ENCODE assay signal across 10 mouse cellular contexts in genomic region chr3:90587361-90588101, GRCm38 (mm10). TPM values are rescaled to one million over a fixed set of nuclear protein-coding genes. Genes with fewer than 3 reads are reported as not detected.
A peak's percentile ranks its signal among the peaks of the same experiment; 100 is the strongest.
DNase-seq lines count a peak whose midpoint lies in the region; ATAC-seq and TF ChIP-seq lines count a peak whose summit lies in the region.
"Had no signal": no experiment of that assay in that cellular context is flagged by ENCODE, and none has a peak within 500 bp of the region (broad histone marks: within the 10 kb centered on the region; RNA-seq: fewer than 3 reads in every experiment).

No protein-coding gene starts in this region.

- DNase-seq in adrenal gland, adult (ENCODE audit: inconsistent age in 2 of 2, low spot score in 1 of 2): peak; percentile 60 to 77
- DNase-seq in adrenal gland, postnatal 4 days (ENCODE audit: low spot score in 2 of 2): no peak
- no peak for DNase-seq in liver, postnatal 0 days
- DNase-seq in frontal cortex, postnatal 36 days (ENCODE audit: low spot score in 2 of 2): peak; percentile 56 to 67
- peak; percentile 42 for DNase-seq in lung, postnatal 10 days
- DNase-seq in ovary, postnatal 14 days (ENCODE audit: low spot score): no peak
- no peak for DNase-seq in kidney, adult 8-10 months

- no peak for ATAC-seq in liver, postnatal 0 days
- ATAC-seq in liver, embryonic 12.5 days: no peak

- 74% methylated on average over 14 of the region's 14 CpGs for WGBS in liver, postnatal 0 days (ENCODE audit: insufficient replicate concordance)
- WGBS in liver, embryonic 12.5 days (ENCODE audit: insufficient replicate concordance): 75% methylated on average over 14 of the region's 14 CpGs

- no peaks in the 10 kb centered on the region for H3K36me3 ChIP-seq in liver, postnatal 0 days (replicated peaks; ENCODE audit: insufficient read depth, low read length)
- no peaks in the 10 kb centered on the region for H3K36me3 ChIP-seq in liver, embryonic 12.5 days

- H3K9me3 ChIP-seq in liver, postnatal 0 days (ENCODE audit: low read length): no peaks in the 10 kb centered on the region
- H3K9me3 ChIP-seq in liver, embryonic 12.5 days (replicated peaks): no peaks in the 10 kb centered on the region

- TF ChIP-seq CTCF in liver, postnatal 0 days (IDR thresholded peaks at IDR 0.05; ENCODE audit: low read depth): no peak

- no peak overlapping the region for H3K4me3 ChIP-seq in liver, postnatal 0 days (ENCODE audit: low read depth, low read length)
- no peak overlapping the region for H3K4me3 ChIP-seq in liver, embryonic 12.5 days

- H3K27ac ChIP-seq in liver, postnatal 0 days (ENCODE audit: low read depth): peak overlapping the region; percentile 70
- no peak overlapping the region for H3K27ac ChIP-seq in liver, embryonic 12.5 days

- H3K9ac ChIP-seq in liver, postnatal 0 days (replicated peaks): no peak overlapping the region
- H3K9ac ChIP-seq in liver, embryonic 12.5 days: no peak overlapping the region

- H3K4me1 ChIP-seq in liver, postnatal 0 days (ENCODE audit: insufficient read depth): peaks cover 10% of the 10 kb centered on the region; the same call in 1 of the 2 replicates
- no peaks in the 10 kb centered on the region; the same call in 1 of the 2 replicates for H3K4me1 ChIP-seq in liver, embryonic 12.5 days

- no peaks in the 10 kb centered on the region for H3K27me3 ChIP-seq in liver, postnatal 0 days (ENCODE audit: insufficient read depth, low read length)
- H3K27me3 ChIP-seq in liver, embryonic 12.5 days (replicated peaks): no peaks in the 10 kb centered on the region

- 0 out of 2 replicates have a peak overlapping the region, but pooled peaks have one; percentile 2 for H3K4me2 ChIP-seq in liver, postnatal 0 days (ENCODE audit: low read depth, low read length)
- no peak overlapping the region for H3K4me2 ChIP-seq in liver, embryonic 12.5 days

- TF ChIP-seq EP300 in liver, postnatal 0 days (IDR thresholded peaks at IDR 0.05; ENCODE audit: low read depth): no peak

RNA-seq across cellular contexts. Expression of gene S100a2, which starts 2.5 kb away (rescaled TPM):
- total RNA-seq in adrenal gland, postnatal 4 days (2021): not detected
- polyA plus RNA-seq in liver, postnatal 0 days (2015; fragmentation: Nextera tagmentation; extraction: Ambion mirVana): not detected in 2 replicates
- polyA plus RNA-seq in liver, embryonic 12.5 days (2016; fragmentation: Nextera tagmentation; extraction: Ambion mirVana): not detected in 2 replicates
- polyA plus RNA-seq: gonadal fat pad, adult 2 months; neural tube, embryonic 14.5 days had no signal

RNA-seq across cellular contexts. Expression of gene Gm42674, which starts 14.2 kb away (rescaled TPM):
- not detected for total RNA-seq in adrenal gland, postnatal 4 days (2021)
- polyA plus RNA-seq in liver, postnatal 0 days (2015; fragmentation: Nextera tagmentation; extraction: Ambion mirVana): not detected in 2 replicates
- polyA plus RNA-seq in liver, embryonic 12.5 days (2016; fragmentation: Nextera tagmentation; extraction: Ambion mirVana): not detected in 2 replicates
- polyA plus RNA-seq: gonadal fat pad, adult 2 months; neural tube, embryonic 14.5 days had no signal

RNA-seq across cellular contexts. Expression of gene S100a4, which starts 16.0 kb away (rescaled TPM):
- 10 to 100 TPM; 11.4 to 14.7 TPM for total RNA-seq in adrenal gland, postnatal 4 days (2021)
- 4.0 and 4.6 TPM in 2 replicates for polyA plus RNA-seq in liver, postnatal 0 days (2015; fragmentation: Nextera tagmentation; extraction: Ambion mirVana)
- 0.55 and 0.69 TPM in 2 replicates for polyA plus RNA-seq in liver, embryonic 12.5 days (2016; fragmentation: Nextera tagmentation; extraction: Ambion mirVana)
- polyA plus RNA-seq: neural tube, embryonic 14.5 days had no signal

RNA-seq across cellular contexts. Expression of gene S100a5, which starts 20.8 kb away (rescaled TPM):
- not detected for total RNA-seq in adrenal gland, postnatal 4 days (2021)
- polyA plus RNA-seq in liver, postnatal 0 days (2015; fragmentation: Nextera tagmentation; extraction: Ambion mirVana): not detected in 2 replicates
- polyA plus RNA-seq in liver, embryonic 12.5 days (2016; fragmentation: Nextera tagmentation; extraction: Ambion mirVana): not detected in 2 replicates
- polyA plus RNA-seq: gonadal fat pad, adult 2 months; neural tube, embryonic 14.5 days had no signal

RNA-seq across cellular contexts. Expression of gene S100a6, which starts 25.2 kb away (rescaled TPM):
- 10 to 100 TPM; 71.7 to 72.5 TPM for total RNA-seq in adrenal gland, postnatal 4 days (2021)
- 49.1 and 55.6 TPM in 2 replicates for polyA plus RNA-seq in liver, postnatal 0 days (2015; fragmentation: Nextera tagmentation; extraction: Ambion mirVana)
- polyA plus RNA-seq in liver, embryonic 12.5 days (2016; fragmentation: Nextera tagmentation; extraction: Ambion mirVana): 5.7 and 6.8 TPM in 2 replicates

Comparison
In these comparisons a context has a peak if more than half of its experiments do, and no peak if none do; other contexts are left out.
1. DNase-seq: peak in adrenal gland, adult (2 of 2), frontal cortex, postnatal 36 days (2 of 2) and lung, postnatal 10 days (single experiment); none in adrenal gland, postnatal 4 days (0 of 2), liver, postnatal 0 days (single experiment), ovary, postnatal 14 days (single experiment) and kidney, adult 8-10 months (0 of 2).